Mouse (Mus musculus): ENCODE data around the gene Hdac10. TPM values are rescaled to one million over a fixed set of nuclear protein-coding genes. Genes with fewer than 3 reads are reported as not detected.

The Hdac10 gene
- polyA plus RNA-seq (2015; fragmentation: Nextera tagmentation; extraction: Ambion mirVana): 23.4 and 25.8 TPM in 2 replicates

GRCm38 (mm10) chr15:89128382-89129350 is at the start of gene Hdac10:
Gene Hdac10 (minus strand): TSS chr15:89128700.
- H3K36me3 ChIP-seq (ENCODE audit: insufficient read depth, low read length): 0 out of 2 replicates have a peak, but pooled peaks cover 5% of the 10 kb centered on the region
- peak; percentile 82 for ATAC-seq (ENCODE audit: low FRiP score, low TSS enrichment)
- H3K4me2 ChIP-seq (replicated peaks; ENCODE audit: low read depth, low read length): peak within 1 kb of the TSS; percentile 73
- H3K9ac ChIP-seq (replicated peaks; ENCODE audit: low read length): peak within 1 kb of the TSS; percentile 80
- H3K27me3 ChIP-seq (ENCODE audit: insufficient read depth, low read length): no peaks in the 10 kb centered on the region
- H3K4me3 ChIP-seq (ENCODE audit: low read length): peak within 1 kb of the TSS; percentile 65
- H3K27ac ChIP-seq (ENCODE audit: low read length): peak within 1 kb of the TSS; percentile 81
- peaks cover 20% of the 10 kb centered on the region for H3K4me1 ChIP-seq (ENCODE audit: insufficient read depth, low read length)
- H3K9me3 ChIP-seq (ENCODE audit: low read length): no peaks in the 10 kb centered on the region
- 3% methylated on average over 36 of the region's 36 CpGs for WGBS

DNA sequence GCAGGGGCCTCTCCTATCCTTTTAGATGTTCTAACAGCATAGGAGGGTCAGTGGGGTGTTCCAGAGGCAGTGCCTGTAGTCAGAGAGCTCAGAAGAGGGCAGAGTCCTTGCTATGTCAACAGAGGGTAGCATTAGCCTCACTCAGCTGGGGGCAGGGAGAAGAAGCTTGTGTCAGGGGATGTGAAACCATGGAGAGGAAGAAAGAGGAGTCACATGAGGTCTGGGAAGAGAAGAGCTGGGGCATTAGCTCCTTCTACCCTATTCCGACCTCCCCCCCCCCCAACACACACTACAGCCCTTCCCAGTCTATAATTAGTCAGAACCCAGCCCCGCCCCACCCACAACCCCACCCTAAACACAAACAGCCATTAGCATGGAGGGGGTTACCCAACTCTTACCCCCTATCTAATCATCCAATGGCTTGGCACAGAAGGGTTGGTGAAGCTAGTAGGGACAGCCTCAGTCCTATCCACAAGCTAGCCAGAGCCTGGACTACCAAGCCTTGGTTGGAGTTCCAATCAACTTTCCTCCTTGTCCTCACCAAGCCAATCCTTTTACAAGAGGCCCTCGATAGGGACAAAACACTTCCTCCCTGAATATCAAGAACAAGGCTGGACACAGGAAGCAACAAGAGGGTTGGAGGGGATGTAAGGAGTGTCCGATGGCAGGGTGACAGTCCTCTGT is 49.2 kb upstream of the Hdac10 start:
- Histone ChIP-seq H3K36me3 (ENCODE audit: insufficient read depth, low read length) (no peaks in the 10 kb centered on the region), H3K4me1 (ENCODE audit: insufficient read depth, low read length) (peaks cover 84% of the 10 kb centered on the region), H3K4me3 (ENCODE audit: low read length) (peak overlapping the region; percentile 81; the same call in 1 of the 2 replicates), H3K9ac (replicated peaks; ENCODE audit: low read length) (peak overlapping the region; percentile 13; the same call in 1 of the 2 replicates), H3K27ac (ENCODE audit: low read length) (peak overlapping the region; percentile 93), H3K4me2 (replicated peaks; ENCODE audit: low read depth, low read length) (peak overlapping the region; percentile 78), H3K27me3 (ENCODE audit: insufficient read depth, low read length) (no peaks in the 10 kb centered on the region), H3K9me3 (ENCODE audit: low read length) (no peaks in the 10 kb centered on the region)
- WGBS: 63% methylated on average over 4 of the region's 4 CpGs
- no peak for ATAC-seq (ENCODE audit: low FRiP score, low TSS enrichment)

- no peak for ATAC-seq (ENCODE audit: low FRiP score, low TSS enrichment)
- no peaks in the 10 kb centered on the region for H3K27me3 ChIP-seq (ENCODE audit: insufficient read depth, low read length)
- H3K9ac ChIP-seq (replicated peaks; ENCODE audit: low read length): peak overlapping the region; percentile 13; the same call in 1 of the 2 replicates
- no peaks in the 10 kb centered on the region for H3K9me3 ChIP-seq (ENCODE audit: low read length)
- peak overlapping the region; percentile 80 for H3K27ac ChIP-seq (ENCODE audit: low read length)
- H3K4me2 ChIP-seq (replicated peaks; ENCODE audit: low read depth, low read length): peak overlapping the region; percentile 35
- no peak overlapping the region for H3K4me3 ChIP-seq (ENCODE audit: low read length)
- no peaks in the 10 kb centered on the region for H3K36me3 ChIP-seq (ENCODE audit: insufficient read depth, low read length)
- H3K4me1 ChIP-seq (ENCODE audit: insufficient read depth, low read length): peaks cover 84% of the 10 kb centered on the region
- WGBS: 3% methylated on average over 5 of the region's 5 CpGs
Measured at GRCm38 (mm10) chr15:89177121-89177520, 48.6 kb upstream of the Hdac10 start.

DNA sequence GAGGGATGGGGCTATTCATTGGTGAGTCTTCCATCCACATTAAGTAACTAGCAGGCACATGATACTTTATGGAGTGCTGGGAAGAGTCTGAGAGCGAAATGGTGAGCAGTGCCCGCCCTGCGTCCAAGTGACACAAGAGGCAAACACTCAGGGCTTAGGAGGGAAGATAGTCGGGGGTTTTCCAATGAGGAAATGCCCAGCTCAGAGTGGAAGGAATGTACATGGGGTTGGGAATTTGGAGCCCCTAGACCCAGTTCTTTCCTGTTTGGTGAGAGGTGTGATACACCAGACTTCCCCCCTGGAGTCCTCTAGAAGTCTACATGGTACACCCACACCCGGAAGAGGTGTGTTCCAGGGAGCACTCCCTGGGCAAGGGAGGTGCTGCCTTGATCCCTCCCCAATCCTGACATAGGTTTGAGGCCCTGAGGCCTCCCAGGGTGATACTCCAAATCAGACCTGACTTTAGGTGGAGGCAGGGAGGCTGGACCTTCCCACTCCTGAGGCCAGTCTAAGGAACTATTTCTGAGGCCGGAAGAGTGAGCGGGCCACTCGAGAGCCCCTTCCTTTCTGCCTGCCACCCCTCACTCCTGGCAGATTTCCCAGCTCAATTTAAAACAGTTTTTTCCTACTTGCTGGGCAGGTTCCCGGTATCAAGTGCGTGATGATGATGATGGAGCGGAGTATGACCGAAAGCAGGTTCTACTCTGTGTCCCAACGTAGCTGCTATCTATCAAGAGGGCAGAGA is 47.1 kb upstream of the Hdac10 start:
- Histone ChIP-seq H3K9ac (replicated peaks; ENCODE audit: low read length) (no peak overlapping the region), H3K4me1 (ENCODE audit: insufficient read depth, low read length) (peaks cover 86% of the 10 kb centered on the region), H3K27me3 (ENCODE audit: insufficient read depth, low read length) (no peaks in the 10 kb centered on the region), H3K9me3 (ENCODE audit: low read length) (no peaks in the 10 kb centered on the region), H3K36me3 (ENCODE audit: insufficient read depth, low read length) (no peaks in the 10 kb centered on the region), H3K27ac (ENCODE audit: low read length) (peak overlapping the region; percentile 47), H3K4me2 (replicated peaks; ENCODE audit: low read depth, low read length) (no peak overlapping the region), H3K4me3 (ENCODE audit: low read length) (no peak overlapping the region)
- ATAC-seq (ENCODE audit: low FRiP score, low TSS enrichment): no peak
- WGBS: 66% methylated on average over 13 of the region's 13 CpGs

GRCm38 (mm10) chr15:89174889-89175339 is 46.4 kb upstream of the Hdac10 start:
- no peaks in the 10 kb centered on the region for H3K9me3 ChIP-seq (ENCODE audit: low read length)
- no peak overlapping the region for H3K4me2 ChIP-seq (replicated peaks; ENCODE audit: low read depth, low read length)
- H3K36me3 ChIP-seq (ENCODE audit: insufficient read depth, low read length): no peaks in the 10 kb centered on the region
- ATAC-seq (ENCODE audit: low FRiP score, low TSS enrichment): no peak
- 49% methylated on average over 11 of the region's 11 CpGs for WGBS
- peaks cover 93% of the 10 kb centered on the region for H3K4me1 ChIP-seq (ENCODE audit: insufficient read depth, low read length)
- H3K27me3 ChIP-seq (ENCODE audit: insufficient read depth, low read length): no peaks in the 10 kb centered on the region
- H3K27ac ChIP-seq (ENCODE audit: low read length): peak overlapping the region; percentile 51
- 0 out of 2 replicates have a peak overlapping the region, but pooled peaks have one; percentile 7 for H3K9ac ChIP-seq (replicated peaks; ENCODE audit: low read length)
- no peak overlapping the region for H3K4me3 ChIP-seq (ENCODE audit: low read length)

DNA sequence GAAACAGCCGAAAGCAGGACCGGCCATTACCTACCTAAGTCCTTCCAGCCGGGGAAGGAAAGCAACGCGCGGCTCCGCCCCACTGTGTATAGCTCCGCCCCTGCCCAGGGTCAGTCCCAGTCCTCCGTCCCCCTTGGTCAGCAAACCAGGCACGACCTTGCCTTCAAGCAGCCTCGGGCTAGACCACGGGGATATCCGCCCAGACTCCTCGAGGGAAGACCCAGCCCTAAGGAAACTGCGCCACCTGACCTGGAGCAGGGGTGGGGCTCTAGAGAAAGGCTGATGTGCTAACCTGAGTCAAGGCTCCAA is 45.4 kb upstream of the Hdac10 start:
- Histone ChIP-seq H3K4me1 (ENCODE audit: insufficient read depth, low read length) (peaks cover 98% of the 10 kb centered on the region), H3K4me3 (ENCODE audit: low read length) (peak overlapping the region; percentile 58), H3K27ac (ENCODE audit: low read length) (peak overlapping the region; percentile 66), H3K4me2 (replicated peaks; ENCODE audit: low read depth, low read length) (peak overlapping the region; percentile 99), H3K9ac (replicated peaks; ENCODE audit: low read length) (peak overlapping the region; percentile 72), H3K36me3 (ENCODE audit: insufficient read depth, low read length) (no peaks in the 10 kb centered on the region), H3K27me3 (ENCODE audit: insufficient read depth, low read length) (no peaks in the 10 kb centered on the region), H3K9me3 (ENCODE audit: low read length) (no peaks in the 10 kb centered on the region)
- ATAC-seq (ENCODE audit: low FRiP score, low TSS enrichment): peak; percentile 57
- WGBS: 1% methylated on average over 15 of the region's 15 CpGs

- no peaks in the 10 kb centered on the region for H3K36me3 ChIP-seq (ENCODE audit: insufficient read depth, low read length)
Measured at GRCm38 (mm10) chr15:89173024-89173905, 44.8 kb upstream of the Hdac10 start.

GRCm38 (mm10) chr15:89172276-89172935 is 43.9 kb upstream of the Hdac10 start:
- ATAC-seq (ENCODE audit: low FRiP score, low TSS enrichment): no peak
- WGBS: 52% methylated on average over 17 of the region's 17 CpGs
- H3K36me3 ChIP-seq (ENCODE audit: insufficient read depth, low read length): peaks cover 7% of the 10 kb centered on the region

More at GRCm38 (mm10) chr15:89173024-89173905, 44.8 kb upstream of the Hdac10 start:
- under 1% methylated on average over 65 of the region's 65 CpGs for WGBS
- H3K27me3 ChIP-seq (ENCODE audit: insufficient read depth, low read length): no peaks in the 10 kb centered on the region
- peak overlapping the region; percentile 99 for H3K4me2 ChIP-seq (replicated peaks; ENCODE audit: low read depth, low read length)
- H3K4me3 ChIP-seq (ENCODE audit: low read length): peak overlapping the region; percentile 58
- no peaks in the 10 kb centered on the region for H3K9me3 ChIP-seq (ENCODE audit: low read length)
- ATAC-seq (ENCODE audit: low FRiP score, low TSS enrichment): peak; percentile 25
- H3K27ac ChIP-seq (ENCODE audit: low read length): peak overlapping the region; percentile 66
- H3K9ac ChIP-seq (replicated peaks; ENCODE audit: low read length): peak overlapping the region; percentile 72
- peaks cover 98% of the 10 kb centered on the region for H3K4me1 ChIP-seq (ENCODE audit: insufficient read depth, low read length)

More at GRCm38 (mm10) chr15:89172276-89172935, 43.9 kb upstream of the Hdac10 start:
- H3K9me3 ChIP-seq (ENCODE audit: low read length): no peaks in the 10 kb centered on the region
- H3K4me1 ChIP-seq (ENCODE audit: insufficient read depth, low read length): peaks cover 90% of the 10 kb centered on the region
- peak overlapping the region; percentile 72 for H3K9ac ChIP-seq (replicated peaks; ENCODE audit: low read length)
- peak overlapping the region; percentile 99 for H3K4me2 ChIP-seq (replicated peaks; ENCODE audit: low read depth, low read length)
- H3K27ac ChIP-seq (ENCODE audit: low read length): peak overlapping the region; percentile 66
- peak overlapping the region; percentile 58 for H3K4me3 ChIP-seq (ENCODE audit: low read length)
- H3K27me3 ChIP-seq (ENCODE audit: insufficient read depth, low read length): no peaks in the 10 kb centered on the region
